Mouse (Mus musculus): ENCODE data around the gene Crocc.

Gene Crocc

GRCm38 (mm10) chr4:140986711-140987395, 73.5 kb downstream of the Crocc start, which contains the start of gene Atp13a2:
Gene Atp13a2, plus strand, starts transcription at chr4:140986873.
- peak; percentile 87 for DNase-seq (ENCODE audit: low spot score)

- DNase-seq (ENCODE audit: low spot score): no peak
Measured at GRCm38 (mm10) chr4:140986024-140986710, 74.2 kb downstream of the Crocc start.

DNA sequence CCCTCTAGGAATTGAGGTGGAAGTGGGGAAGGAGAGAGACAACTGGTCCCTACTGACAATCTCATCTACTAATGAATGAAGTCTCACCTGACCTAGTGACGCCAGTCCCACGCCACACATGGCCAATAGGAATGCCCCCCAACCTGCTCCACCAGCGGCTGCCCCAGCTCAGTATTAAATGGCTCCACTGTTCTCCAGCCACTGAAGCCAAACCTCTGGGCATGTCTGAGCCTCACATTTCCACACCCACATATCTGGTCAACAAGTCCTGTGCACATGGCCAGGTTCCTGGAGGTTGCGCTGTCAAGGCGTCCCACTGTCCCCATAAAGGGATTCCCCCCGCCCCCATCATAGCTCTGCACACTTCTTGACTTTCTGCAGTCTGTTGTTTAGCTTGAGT, 75.8 kb downstream of the Crocc start:
- no peak for DNase-seq (ENCODE audit: low spot score)

- DNase-seq (ENCODE audit: low spot score): no peak
Measured at GRCm38 (mm10) chr4:140983442-140983841, 76.9 kb downstream of the Crocc start.

- DNase-seq (ENCODE audit: low spot score): no peak
Measured at GRCm38 (mm10) chr4:140982808-140983207, 77.5 kb downstream of the Crocc start.

DNA sequence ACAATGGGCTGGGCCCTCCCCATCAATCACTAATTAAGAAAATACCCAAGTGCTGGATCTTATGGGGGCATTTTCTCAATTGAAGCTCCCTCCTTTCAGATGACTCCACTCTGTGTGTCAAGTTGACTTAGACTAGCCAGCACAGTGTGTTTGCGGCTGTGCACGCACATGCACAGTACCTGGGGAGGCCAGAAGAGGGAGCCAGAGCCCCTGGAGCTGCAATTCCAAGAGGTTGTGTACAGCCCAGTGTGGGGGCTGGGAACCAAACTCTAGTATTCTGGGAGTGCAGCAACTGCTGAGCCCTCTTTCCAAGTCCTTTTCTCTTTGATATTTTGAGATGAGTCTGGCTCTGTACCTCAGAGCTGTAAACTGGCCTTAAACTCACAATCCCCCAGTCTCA, 78.7 kb downstream of the Crocc start:
- no peak for DNase-seq (ENCODE audit: low spot score)

- DNase-seq (ENCODE audit: low spot score): no peak
Measured at GRCm38 (mm10) chr4:140977886-140978692, 82.3 kb downstream of the Crocc start.

DNA sequence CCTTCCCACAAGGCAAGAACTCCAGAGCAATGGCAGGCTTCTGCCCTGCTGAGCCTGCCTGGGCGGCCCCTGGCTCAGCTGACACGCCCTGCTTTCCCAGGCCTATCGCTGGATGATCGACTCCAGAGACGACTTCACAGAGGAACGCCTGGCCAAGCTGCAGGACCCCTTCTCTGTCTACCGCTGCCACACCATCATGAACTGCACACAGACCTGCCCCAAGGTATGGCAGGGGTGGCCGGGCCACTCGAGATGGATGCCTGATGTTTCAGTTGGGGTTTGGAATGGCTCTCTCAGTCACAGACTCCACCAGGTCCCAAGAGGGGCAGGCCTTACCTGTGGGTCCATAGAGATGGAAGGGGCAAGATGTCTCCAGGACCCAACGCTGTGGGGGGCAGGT, 83.1 kb downstream of the Crocc start:
- no peak for DNase-seq (ENCODE audit: low spot score)

- no peak for DNase-seq (ENCODE audit: low spot score)
Measured at GRCm38 (mm10) chr4:140975356-140975755, 85.0 kb downstream of the Crocc start.

DNA sequence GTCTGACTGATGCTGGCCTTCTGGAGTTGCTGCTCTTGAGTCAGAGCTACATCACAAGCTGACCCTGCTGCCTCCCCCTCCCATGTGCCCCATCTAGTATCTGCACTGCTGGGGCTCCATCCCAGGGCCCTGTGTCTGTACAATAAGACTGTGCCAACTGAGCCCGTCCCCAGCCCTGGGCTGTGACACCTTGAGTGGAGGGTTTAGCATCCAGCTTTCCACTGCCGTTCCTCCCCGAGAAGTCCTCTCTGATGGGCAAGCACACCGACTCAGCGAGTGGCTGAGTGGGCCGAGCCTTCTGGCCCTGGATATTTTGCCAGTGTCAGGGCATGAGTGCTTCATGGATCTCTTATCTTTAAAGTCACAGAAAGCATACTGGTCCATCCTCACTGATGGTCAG, 85.9 kb downstream of the Crocc start:
- no peak for DNase-seq (ENCODE audit: low spot score)

DNA sequence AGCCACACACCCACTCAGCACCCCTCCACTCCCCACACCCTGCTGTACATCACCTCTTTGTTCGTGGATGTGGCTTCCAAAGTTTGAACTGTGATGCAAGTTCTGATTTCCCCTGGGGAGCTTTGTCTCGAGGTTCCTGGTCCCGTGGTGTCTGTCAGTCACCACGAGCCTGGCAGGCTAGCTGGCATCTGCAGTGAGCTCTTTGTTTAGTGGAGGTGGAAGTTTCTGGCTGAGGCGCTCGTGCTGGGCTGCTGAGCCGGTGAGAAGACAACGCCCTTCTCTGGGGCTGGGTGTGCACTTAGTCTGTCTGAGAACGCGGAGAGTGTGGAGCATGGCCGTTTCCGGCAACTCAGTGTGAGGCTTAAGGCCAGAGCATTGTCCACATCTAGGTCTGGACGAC, 88.7 kb downstream of the Crocc start:
- no peak for DNase-seq (ENCODE audit: low spot score)

DNA sequence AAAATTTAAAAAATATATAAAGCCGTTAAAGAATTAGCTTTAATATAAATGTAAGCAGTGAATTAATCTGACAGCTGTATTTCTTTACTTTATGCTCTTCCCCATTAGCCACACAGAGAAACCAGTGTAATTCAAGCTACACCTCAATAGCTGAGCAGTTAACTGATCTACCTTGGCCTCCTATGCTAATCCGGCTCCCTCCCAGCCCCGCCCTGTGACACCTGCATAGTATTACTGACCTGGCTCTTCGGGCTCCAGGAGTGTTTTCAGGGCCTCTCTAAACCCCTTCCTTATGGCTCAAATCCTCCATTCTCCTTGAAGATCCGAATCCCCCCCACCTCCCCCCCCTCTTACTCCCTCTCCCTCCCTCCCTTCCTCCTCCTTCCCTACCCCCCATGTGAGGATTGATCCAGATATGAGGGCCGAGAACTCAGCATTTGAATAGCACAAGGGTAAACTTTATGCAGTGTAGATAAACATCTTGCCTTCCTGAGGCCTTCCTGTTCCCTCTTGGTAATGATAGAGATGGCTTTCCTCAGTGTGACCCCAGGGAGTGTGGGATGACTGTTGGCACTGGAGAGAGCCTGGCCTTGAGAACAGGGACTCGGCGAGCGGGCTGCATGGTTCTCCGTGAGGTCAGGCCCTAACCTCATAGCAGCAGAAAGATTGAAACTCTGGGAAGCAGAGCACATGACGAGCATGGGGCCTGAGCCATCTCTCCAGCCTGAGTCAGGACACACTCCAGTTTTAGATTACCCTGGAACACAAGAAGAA, 92.8 kb downstream of the Crocc start:
- no peak for DNase-seq (ENCODE audit: low spot score)
